Mouse (Mus musculus) kidney, postnatal 0 days (tissue): ENCODE data around the gene Garnl3. TPM values are rescaled to one million over a fixed set of nuclear protein-coding genes. Genes with fewer than 3 reads are reported as not detected.

Experiments used
- ATAC-seq: fragments of 200-750 bp; cut with Nextera tagmentation; replicated peaks from 2 replicates; pipeline ENCODE4 v1.8.0; 2017; ENCODE audit warnings: low read depth, moderate number of reproducible peaks, moderate TSS enrichment, moderate library complexity; ENCODE audit not compliant: low FRiP score
- DNase-seq: peaks from one replicate; pipeline ENCODE4 v3.0.0-alpha.2; 2016; ENCODE audit warnings: low spot score
- H3K27ac ChIP-seq: fragments of 300-500 bp; sonication (generic); 2 replicates; pipeline ENCODE4 v1.5.1; 2014; ENCODE audit warnings: mild to moderate bottlenecking
- H3K27me3 ChIP-seq: fragments of 300-500 bp; sonication (generic); 2 replicates; pipeline ENCODE4 v1.6.1; 2014; ENCODE audit warnings: low read length, mixed read lengths; ENCODE audit not compliant: insufficient read depth
- H3K36me3 ChIP-seq: fragments of 300-500 bp; sonication (generic); 2 replicates; pipeline ENCODE4 v1.6.1; 2014; ENCODE audit warnings: low read length, mixed read lengths; ENCODE audit not compliant: insufficient read depth
- H3K4me1 ChIP-seq: fragments of 300-500 bp; sonication (generic); replicated peaks from 2 replicates; pipeline ENCODE4 v1.6.1; 2014; ENCODE audit warnings: antibody characterized with exemption, low read length, mixed read lengths; ENCODE audit not compliant: insufficient read depth
- H3K4me2 ChIP-seq: fragments of 300-500 bp; sonication (generic); 2 replicates; pipeline ENCODE4 v1.6.1; 2014; ENCODE audit warnings: mild to moderate bottlenecking, low read length, moderate library complexity, mixed read lengths
- H3K4me3 ChIP-seq: fragments of 300-500 bp; sonication (generic); replicated peaks from 2 replicates; pipeline ENCODE4 v1.5.1; 2014; ENCODE audit warnings: low read depth, low read length
- H3K9ac ChIP-seq: fragments of 300-500 bp; sonication (generic); 2 replicates; pipeline ENCODE4 v1.6.1; 2014; ENCODE audit warnings: low read depth, low read length
- H3K9me3 ChIP-seq: fragments of 300-500 bp; sonication (generic); replicated peaks from 2 replicates; pipeline ENCODE4 v1.6.1; 2016; ENCODE audit warnings: low read length, inconsistent platforms, mixed read lengths
- CTCF ChIP-seq: IDR thresholded peaks from 2 replicates; pipeline ENCODE4 v1.5.1; 2016; ENCODE audit warnings: antibody characterized with exemption, low read depth, mild to moderate bottlenecking, moderate library complexity
- WGBS: fragments of 180-500 bp; shearing (Covaris S2); extraction: QIAGEN DNeasy Blood & Tissue Kit; methylation state at CpG from one replicate; pipeline ENCODE4 v1.1.7; 2014; 5-methylcytosine and 5-hydroxymethylcytosine counted together
- polyA plus RNA-seq: library from polyadenylated mRNA; unstranded; fragments of >200 nt; fragmentation: Nextera tagmentation; extraction: Ambion mirVana; gene quantifications from 2 replicates; pipeline ENCODE4 v1.2.1, GENCODE M21; 2015

Gene Garnl3
- polyA plus RNA-seq, 1 experiment from 2014 or later, result 6.6 TPM

GRCm38 (mm10) chr2:33167060-33167459, 35.6 kb upstream of the Garnl3 start:
- no peak for ATAC-seq
- DNase-seq, result no peak
- no peak for TF ChIP-seq CTCF
- Histone ChIP-seq H3K4me3 (no peak overlapping the region), H3K9ac (no peak overlapping the region), H3K27me3 (no peaks in the 10 kb centered on the region), H3K4me1 (peaks cover 28% of the 10 kb centered on the region), H3K27ac (no peak overlapping the region; the same call in 1 of the 2 replicates), H3K36me3 (no peaks in the 10 kb centered on the region), H3K4me2 (no peak overlapping the region), H3K9me3 (no peaks in the 10 kb centered on the region)
- WGBS, result 92% methylated on average over 3 of the region's 3 CpGs

GRCm38 (mm10) chr2:33165710-33166374, 34.4 kb upstream of the Garnl3 start:
- peak; percentile 21; the same call in 1 of the 2 replicates for TF ChIP-seq CTCF
- peak; percentile 80 for ATAC-seq
- Histone ChIP-seq H3K9me3 (no peaks in the 10 kb centered on the region), H3K27me3 (no peaks in the 10 kb centered on the region), H3K36me3 (no peaks in the 10 kb centered on the region), H3K4me2 (no peak overlapping the region), H3K4me1 (peaks cover 28% of the 10 kb centered on the region), H3K9ac (no peak overlapping the region), H3K4me3 (no peak overlapping the region), H3K27ac (peak overlapping the region; percentile 88)
- WGBS, result 18% methylated on average over 7 of the region's 7 CpGs
- peak; percentile 72 for DNase-seq

GRCm38 (mm10) chr2:33165229-33165628, 33.8 kb upstream of the Garnl3 start:
- Histone ChIP-seq H3K4me1 (peaks cover 32% of the 10 kb centered on the region), H3K27ac (peak overlapping the region; percentile 88), H3K4me2 (no peak overlapping the region), H3K4me3 (no peak overlapping the region), H3K9me3 (no peaks in the 10 kb centered on the region), H3K9ac (no peak overlapping the region), H3K36me3 (no peaks in the 10 kb centered on the region), H3K27me3 (no peaks in the 10 kb centered on the region)
- ATAC-seq (no peak), DNase-seq (no peak)
- WGBS, result 47% methylated on average over 4 of the region's 4 CpGs
- no peak for TF ChIP-seq CTCF

- H3K4me3 ChIP-seq, result no peak overlapping the region
- DNase-seq (no peak), ATAC-seq (no peak)
- no peak overlapping the region for H3K9ac ChIP-seq
- H3K27ac ChIP-seq, result peak overlapping the region; percentile 88
- H3K36me3 ChIP-seq, result no peaks in the 10 kb centered on the region
- H3K27me3 ChIP-seq, result no peaks in the 10 kb centered on the region
- no peaks in the 10 kb centered on the region for H3K9me3 ChIP-seq
- no peak overlapping the region for H3K4me2 ChIP-seq
- no peak for TF ChIP-seq CTCF
- H3K4me1 ChIP-seq, result peaks cover 38% of the 10 kb centered on the region
- WGBS, result 51% methylated on average over 3 of the region's 3 CpGs
Measured at GRCm38 (mm10) chr2:33164646-33165045, 33.2 kb upstream of the Garnl3 start.

GRCm38 (mm10) chr2:33162126-33162525, 30.7 kb upstream of the Garnl3 start:
- no peak overlapping the region for H3K9ac ChIP-seq
- H3K27ac ChIP-seq, result no peak overlapping the region
- H3K4me1 ChIP-seq, result peaks cover 32% of the 10 kb centered on the region
- WGBS, result 91% methylated on average over 2 of the region's 2 CpGs
- ATAC-seq (no peak), DNase-seq (no peak)
- no peaks in the 10 kb centered on the region for H3K36me3 ChIP-seq
- H3K9me3 ChIP-seq, result no peaks in the 10 kb centered on the region
- TF ChIP-seq CTCF, result no peak
- H3K4me3 ChIP-seq, result no peak overlapping the region
- H3K27me3 ChIP-seq, result no peaks in the 10 kb centered on the region
- no peak overlapping the region for H3K4me2 ChIP-seq

GRCm38 (mm10) chr2:33160326-33160973, 29.0 kb upstream of the Garnl3 start:
- Histone ChIP-seq H3K4me1 (peaks cover 20% of the 10 kb centered on the region), H3K36me3 (no peaks in the 10 kb centered on the region), H3K4me3 (no peak overlapping the region), H3K9me3 (no peaks in the 10 kb centered on the region), H3K27ac (peak overlapping the region; percentile 11; the same call in 1 of the 2 replicates), H3K27me3 (no peaks in the 10 kb centered on the region), H3K4me2 (no peak overlapping the region), H3K9ac (no peak overlapping the region)
- WGBS, result 53% methylated on average over 12 of the region's 12 CpGs
- ATAC-seq (peak; percentile 57), DNase-seq (peak; percentile 69)
- no peak for TF ChIP-seq CTCF
